Mouse (Mus musculus) embryonic facial prominence, embryonic 15.5 days (tissue): ENCODE measurements around the gene Lmtk3. TPM values are rescaled to one million over a fixed set of nuclear protein-coding genes. Genes with fewer than 3 reads are reported as not detected.

ENCODE experiments used
- ATAC-seq: fragments of 200-750 bp; cut with Nextera tagmentation; 2 replicates; pipeline ENCODE4 v1.8.0; 2017; ENCODE audit warnings: low read depth, moderate TSS enrichment; ENCODE audit not compliant: insufficient number of reproducible peaks, low FRiP score, low TSS enrichment
- H3K27ac ChIP-seq: fragments of 300-500 bp; sonication (generic); replicated peaks from 2 replicates; pipeline ENCODE4 v1.5.1; 2015; ENCODE audit warnings: mild to moderate bottlenecking, inconsistent platforms
- H3K27me3 ChIP-seq: fragments of 300-500 bp; sonication (generic); 2 replicates; pipeline ENCODE4 v1.6.1; 2015; ENCODE audit warnings: inconsistent platforms
- H3K36me3 ChIP-seq: fragments of 300-500 bp; sonication (generic); 2 replicates; pipeline ENCODE4 v1.6.1; 2015; ENCODE audit warnings: mild to moderate bottlenecking, inconsistent platforms
- H3K4me1 ChIP-seq: fragments of 300-500 bp; sonication (generic); 2 replicates; pipeline ENCODE4 v1.6.1; 2015; ENCODE audit warnings: inconsistent platforms
- H3K4me2 ChIP-seq: fragments of 300-500 bp; sonication (generic); replicated peaks from 2 replicates; pipeline ENCODE4 v1.6.1; 2015; ENCODE audit warnings: mild to moderate bottlenecking, inconsistent platforms
- H3K4me3 ChIP-seq: fragments of 300-500 bp; sonication (generic); replicated peaks from 2 replicates; pipeline ENCODE4 v1.5.1; 2015; ENCODE audit warnings: mild to moderate bottlenecking, inconsistent platforms
- H3K9ac ChIP-seq: fragments of 300-500 bp; sonication (generic); 2 replicates; pipeline ENCODE4 v1.6.1; 2015; ENCODE audit warnings: inconsistent platforms
- H3K9me3 ChIP-seq: fragments of 300-500 bp; sonication (generic); replicated peaks from 2 replicates; pipeline ENCODE4 v1.6.1; 2016; ENCODE audit warnings: inconsistent platforms
- WGBS: fragments of 180-500 bp; shearing (Covaris S2); methylation state at CpG from one replicate; pipeline ENCODE4 v1.1.7; 2015; 5-methylcytosine and 5-hydroxymethylcytosine counted together
- polyA plus RNA-seq: library from polyadenylated mRNA; unstranded; fragments of >200 nt; fragmentation: Nextera tagmentation; extraction: Ambion mirVana; gene quantifications from 2 replicates; pipeline ENCODE4 v1.2.1, GENCODE M21; 2015

The Lmtk3 gene
- polyA plus RNA-seq, 1 experiment from 2014 or later, result 1.9 TPM

DNA sequence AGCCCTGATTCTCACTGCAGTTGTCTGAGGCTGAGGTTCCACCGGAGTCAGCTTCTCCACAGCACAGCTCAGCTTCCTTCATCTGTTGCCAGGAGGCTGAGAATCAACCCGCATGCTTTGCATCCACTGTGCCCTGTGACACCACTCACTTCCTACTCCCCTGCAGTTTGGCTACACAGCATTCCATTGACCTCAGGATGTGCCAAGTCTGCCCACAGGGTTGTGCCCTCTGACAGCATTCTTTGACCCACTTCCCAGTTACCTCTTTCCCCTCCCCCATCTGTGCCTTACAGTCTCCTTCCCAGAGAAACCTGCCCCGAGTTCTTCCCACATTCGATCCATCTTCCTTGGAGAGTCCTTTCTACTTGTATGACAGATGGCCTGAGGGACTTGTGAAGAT, 1.3 kb upstream of the Lmtk3 start:
- ATAC-seq, result no peak
- H3K27ac ChIP-seq, result no peak overlapping the region
- no peak overlapping the region for H3K4me3 ChIP-seq
- H3K9ac ChIP-seq, result no peak overlapping the region
- H3K27me3 ChIP-seq, result peaks cover 8% of the 10 kb centered on the region; the same call in 1 of the 2 replicates
- H3K9me3 ChIP-seq, result no peaks in the 10 kb centered on the region
- H3K4me2 ChIP-seq, result no peak overlapping the region
- H3K4me1 ChIP-seq, result peaks cover 39% of the 10 kb centered on the region
- 56% methylated on average over 4 of the region's 4 CpGs for WGBS
- H3K36me3 ChIP-seq, result no peaks in the 10 kb centered on the region

DNA sequence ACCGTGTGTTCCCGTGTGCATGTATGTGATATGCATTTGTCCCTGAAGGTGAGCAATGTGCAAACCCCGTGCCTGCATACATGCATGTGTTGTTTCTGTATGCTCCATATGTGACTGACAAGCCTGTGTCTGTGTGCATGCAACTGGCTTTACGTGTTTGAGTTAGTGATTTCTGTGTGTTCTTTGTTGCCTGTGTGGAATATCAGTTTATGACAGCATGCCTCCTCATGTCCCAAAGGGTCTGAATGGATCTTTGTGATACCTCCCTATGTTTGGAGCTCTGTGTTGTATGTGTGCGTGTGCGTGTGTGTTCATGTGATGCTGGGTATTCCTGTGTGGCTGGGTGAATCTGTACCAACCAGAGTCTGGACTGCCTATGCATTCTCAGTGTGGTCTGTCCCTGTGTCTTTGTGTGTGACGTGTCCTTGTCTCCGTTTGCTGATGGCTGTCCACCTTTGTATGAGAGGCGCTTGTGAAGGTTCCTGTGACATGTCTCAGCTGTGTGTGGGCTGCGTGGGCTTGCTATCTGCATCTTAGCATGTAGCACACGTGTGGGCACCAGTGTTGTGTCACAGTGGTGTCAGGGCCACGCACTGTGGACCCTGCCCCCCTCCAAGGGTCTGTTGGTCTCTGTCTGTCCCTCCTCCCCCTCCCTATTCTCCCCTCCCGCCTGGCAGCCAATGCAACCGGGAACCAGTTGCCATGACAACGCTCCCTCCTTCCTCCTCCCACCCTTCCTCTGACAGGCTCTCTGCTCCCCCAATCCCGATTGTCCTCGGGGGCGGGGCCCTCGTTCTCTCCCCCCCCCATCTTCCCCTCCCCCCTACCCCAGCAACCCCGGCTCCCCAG, 1.2 kb downstream of the Lmtk3 start, which contains the start of gene Sult2b1:
Sult2b1 (minus strand) TSS at position 146 of the 849 bp plus-strand sequence.
- Histone ChIP-seq H3K4me1 (peaks cover 43% of the 10 kb centered on the region), H3K36me3 (peaks cover 7% of the 10 kb centered on the region), H3K9me3 (no peaks in the 10 kb centered on the region), H3K9ac (peak within 1 kb of the TSS; percentile 47), H3K4me3 (peak within 1 kb of the TSS; percentile 66), H3K27ac (peak within 1 kb of the TSS; percentile 44), H3K4me2 (peak within 1 kb of the TSS; percentile 96), H3K27me3 (no peaks in the 10 kb centered on the region)
- no peak; the same call in 1 of the 2 replicates for ATAC-seq
- WGBS, result 19% methylated on average over 20 of the region's 20 CpGs

DNA sequence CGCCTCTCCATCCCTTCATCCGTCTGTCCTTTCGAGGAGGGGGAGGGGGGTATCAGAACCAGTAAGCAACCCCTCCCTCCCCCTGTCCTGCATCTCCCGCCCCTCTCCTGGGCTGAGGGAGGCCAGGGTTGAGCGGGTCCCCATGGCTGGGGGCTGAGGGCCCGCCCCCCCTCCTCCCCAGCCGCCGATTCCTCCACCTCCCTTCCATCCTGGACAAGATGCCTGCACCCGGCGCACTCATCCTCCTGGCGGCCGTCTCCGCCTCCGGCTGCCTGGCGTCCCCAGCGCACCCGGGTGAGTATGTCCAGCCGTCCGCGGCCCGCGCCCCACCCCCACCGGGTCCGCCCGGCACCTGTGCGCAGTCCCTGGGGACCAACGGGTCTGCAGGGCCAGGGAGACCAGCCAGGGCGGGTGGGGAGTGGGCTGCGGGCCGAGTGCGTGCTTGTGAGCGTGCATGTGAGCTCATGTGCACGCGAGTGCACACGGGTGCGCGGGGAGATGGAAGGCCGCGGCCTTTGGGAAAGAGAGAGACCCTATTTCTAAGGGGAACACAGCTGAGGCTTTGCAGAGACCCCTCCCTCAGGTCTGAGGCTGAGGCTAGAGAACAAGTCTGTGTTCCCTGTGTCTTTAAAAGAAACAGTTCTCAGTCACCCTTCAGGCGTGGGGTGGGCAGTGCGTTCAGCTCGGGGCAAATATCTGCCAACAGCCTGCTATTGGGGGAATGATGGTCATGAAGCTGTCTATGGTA, 2.0 kb downstream of the Lmtk3 start:
- under 1% methylated on average over 39 of the region's 42 CpGs for WGBS
- H3K4me2 ChIP-seq, result peak overlapping the region; percentile 96
- H3K4me3 ChIP-seq, result peak overlapping the region; percentile 66
- H3K4me1 ChIP-seq, result peaks cover 43% of the 10 kb centered on the region
- H3K27me3 ChIP-seq, result no peaks in the 10 kb centered on the region
- H3K9ac ChIP-seq, result peak overlapping the region; percentile 47
- H3K36me3 ChIP-seq, result peaks cover 14% of the 10 kb centered on the region
- H3K27ac ChIP-seq, result peak overlapping the region; percentile 44; the same call in 1 of the 2 replicates
- no peak; the same call in 1 of the 2 replicates for ATAC-seq
- H3K9me3 ChIP-seq, result no peaks in the 10 kb centered on the region

GRCm38 (mm10) chr7:45786136-45786578, 2.6 kb downstream of the Lmtk3 start:
- H3K27me3 ChIP-seq, result no peaks in the 10 kb centered on the region
- H3K27ac ChIP-seq, result peak overlapping the region; percentile 44; the same call in 1 of the 2 replicates
- H3K9ac ChIP-seq, result peak overlapping the region; percentile 47
- peaks cover 43% of the 10 kb centered on the region for H3K4me1 ChIP-seq
- H3K4me2 ChIP-seq, result peak overlapping the region; percentile 96
- H3K4me3 ChIP-seq, result peak overlapping the region; percentile 66
- ATAC-seq, result peak; percentile 55
- H3K9me3 ChIP-seq, result no peaks in the 10 kb centered on the region
- H3K36me3 ChIP-seq, result peaks cover 19% of the 10 kb centered on the region
- WGBS, result under 1% methylated on average over 14 of the region's 14 CpGs

DNA sequence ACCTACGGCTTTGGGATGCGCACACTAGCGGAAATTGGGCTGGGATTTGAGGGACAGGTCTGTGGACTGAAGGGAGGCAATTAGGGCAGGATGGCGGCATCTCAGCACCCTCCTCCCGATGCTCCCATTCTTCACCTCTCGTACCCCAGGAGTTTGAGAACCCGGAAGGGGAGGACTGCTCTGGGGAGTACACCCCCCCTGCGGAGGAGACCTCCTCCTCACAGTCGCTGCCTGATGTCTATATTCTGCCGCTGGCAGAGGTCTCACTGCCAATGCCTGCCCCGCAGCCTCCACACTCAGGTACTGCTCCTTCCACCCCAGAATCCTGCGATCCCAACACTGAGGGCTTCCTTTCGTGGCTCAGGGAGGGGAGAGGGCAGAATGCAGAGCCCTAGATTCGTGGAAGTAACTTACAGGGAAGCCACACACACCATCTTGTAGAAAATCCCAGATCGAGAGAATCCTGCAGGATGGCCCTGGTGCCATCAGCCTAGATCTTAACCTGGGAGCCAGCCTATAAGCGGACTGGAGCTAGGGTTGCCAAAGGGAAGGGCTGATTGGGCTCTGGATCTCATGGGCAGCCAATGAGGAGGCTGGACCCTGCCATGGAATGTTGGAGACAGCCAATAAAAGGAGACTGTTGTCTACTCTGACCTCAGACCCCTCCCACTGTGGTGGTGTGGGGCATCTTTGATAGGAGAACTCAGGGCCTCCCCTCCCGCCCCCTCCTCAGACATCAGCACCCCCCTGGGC, 3.3 kb downstream of the Lmtk3 start:
- ATAC-seq, result peak; percentile 35; the same call in 1 of the 2 replicates
- Histone ChIP-seq H3K4me3 (peak overlapping the region; percentile 66), H3K36me3 (peaks cover 19% of the 10 kb centered on the region), H3K27me3 (no peaks in the 10 kb centered on the region), H3K9me3 (no peaks in the 10 kb centered on the region), H3K4me2 (peak overlapping the region; percentile 96), H3K4me1 (peaks cover 43% of the 10 kb centered on the region), H3K27ac (peak overlapping the region; percentile 48; the same call in 1 of the 2 replicates), H3K9ac (peak overlapping the region; percentile 15; the same call in 1 of the 2 replicates)
- WGBS, result 9% methylated on average over 17 of the region's 17 CpGs

GRCm38 (mm10) chr7:45787642-45788041, 4.1 kb downstream of the Lmtk3 start:
- ATAC-seq, result no peak
- WGBS, result 88% methylated on average over 22 of the region's 22 CpGs
- Histone ChIP-seq H3K36me3 (peaks cover 19% of the 10 kb centered on the region), H3K4me1 (peaks cover 43% of the 10 kb centered on the region), H3K4me2 (no peak overlapping the region), H3K27me3 (no peaks in the 10 kb centered on the region), H3K9me3 (no peaks in the 10 kb centered on the region), H3K4me3 (no peak overlapping the region), H3K9ac (no peak overlapping the region), H3K27ac (no peak overlapping the region)

DNA sequence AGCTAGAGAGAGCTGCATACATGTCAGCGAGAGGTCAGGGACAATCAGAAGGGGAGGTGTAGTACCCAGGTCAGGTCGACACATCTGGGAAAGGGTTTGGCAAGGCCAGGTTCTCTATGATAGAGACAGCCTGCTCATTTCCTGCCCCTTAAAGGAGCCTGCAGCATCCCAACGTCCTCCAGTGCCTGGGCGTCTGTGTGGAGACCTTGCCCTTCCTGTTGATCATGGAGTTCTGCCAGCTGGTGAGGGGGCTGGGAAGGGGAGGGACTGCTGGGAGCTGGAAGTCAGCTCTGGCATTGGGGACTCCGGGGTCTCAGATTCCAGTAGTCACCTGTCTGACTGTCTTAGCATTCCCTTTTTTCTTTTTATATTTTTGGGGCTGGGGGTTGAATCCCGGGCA, 7.2 kb downstream of the Lmtk3 start:
- Histone ChIP-seq H3K9ac (no peak overlapping the region; the same call in 1 of the 2 replicates), H3K4me3 (no peak overlapping the region), H3K27ac (no peak overlapping the region), H3K27me3 (no peaks in the 10 kb centered on the region), H3K9me3 (no peaks in the 10 kb centered on the region), H3K36me3 (peaks cover 39% of the 10 kb centered on the region), H3K4me2 (no peak overlapping the region), H3K4me1 (peaks cover 19% of the 10 kb centered on the region)
- 65% methylated on average over 6 of the region's 6 CpGs for WGBS
- no peak for ATAC-seq

DNA sequence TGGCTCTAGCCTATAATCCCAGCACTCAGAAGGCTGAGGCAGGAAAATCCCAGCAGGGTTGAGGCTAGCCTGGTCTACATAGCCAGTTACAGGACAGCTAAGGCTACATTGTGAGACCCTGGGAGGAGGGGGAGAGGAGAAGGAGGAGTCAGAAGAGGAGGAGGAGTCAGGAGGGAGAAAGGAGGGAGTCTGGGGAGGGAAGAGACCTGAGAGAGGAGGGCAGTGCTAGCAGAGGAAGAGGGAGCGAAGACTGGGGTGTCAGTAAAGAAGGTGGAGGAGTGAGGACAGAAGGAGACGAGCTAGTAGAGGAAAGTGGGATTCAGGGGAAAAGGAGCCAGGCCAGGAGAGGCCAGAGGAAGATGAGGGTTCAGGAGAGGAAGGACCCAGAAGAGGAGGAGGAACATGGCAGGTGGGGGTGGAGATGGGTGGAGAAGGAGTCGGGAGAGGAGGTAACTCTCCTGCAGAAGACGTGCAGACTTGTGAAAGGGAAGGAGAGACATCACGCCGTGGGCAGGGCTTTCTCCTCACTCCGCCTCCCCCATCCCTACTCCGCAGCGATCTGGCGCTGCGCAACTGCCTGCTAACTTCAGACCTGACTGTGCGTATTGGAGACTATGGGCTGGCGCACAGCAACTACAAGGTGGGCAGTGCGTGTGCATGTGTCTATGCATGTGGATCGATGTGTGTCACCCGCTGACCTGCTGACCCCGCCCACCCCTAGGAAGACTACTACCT, 8.4 kb downstream of the Lmtk3 start:
- Histone ChIP-seq H3K4me3 (no peak overlapping the region), H3K9me3 (no peaks in the 10 kb centered on the region), H3K36me3 (peaks cover 39% of the 10 kb centered on the region), H3K27ac (no peak overlapping the region), H3K9ac (no peak overlapping the region), H3K4me1 (peaks cover 7% of the 10 kb centered on the region), H3K27me3 (peaks cover 2% of the 10 kb centered on the region), H3K4me2 (no peak overlapping the region)
- no peak for ATAC-seq
- WGBS, result 76% methylated on average over 17 of the region's 17 CpGs

DNA sequence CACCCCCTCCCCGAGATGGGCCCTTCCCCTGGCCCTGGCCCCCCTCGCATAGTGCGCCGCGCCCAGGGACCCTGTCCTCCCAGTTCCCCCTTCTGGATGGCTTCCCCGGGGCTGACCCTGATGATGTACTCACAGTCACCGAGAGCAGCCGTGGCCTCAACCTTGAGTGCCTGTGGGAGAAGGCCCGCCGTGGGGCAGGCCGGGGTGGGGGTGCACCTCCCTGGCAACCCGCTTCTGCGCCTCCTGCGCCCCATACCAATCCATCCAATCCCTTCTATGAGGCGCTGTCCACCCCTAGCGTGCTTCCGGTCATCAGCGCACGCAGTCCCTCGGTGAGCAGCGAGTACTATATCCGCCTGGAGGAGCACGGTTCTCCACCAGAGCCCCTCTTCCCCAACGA, 9.7 kb downstream of the Lmtk3 start:
- Histone ChIP-seq H3K9me3 (no peaks in the 10 kb centered on the region), H3K4me2 (no peak overlapping the region), H3K27ac (no peak overlapping the region), H3K36me3 (peaks cover 39% of the 10 kb centered on the region), H3K27me3 (peaks cover 15% of the 10 kb centered on the region), H3K4me3 (no peak overlapping the region), H3K9ac (no peak overlapping the region), H3K4me1 (peaks cover 10% of the 10 kb centered on the region)
- ATAC-seq, result no peak
- 84% methylated on average over 24 of the region's 24 CpGs for WGBS

DNA sequence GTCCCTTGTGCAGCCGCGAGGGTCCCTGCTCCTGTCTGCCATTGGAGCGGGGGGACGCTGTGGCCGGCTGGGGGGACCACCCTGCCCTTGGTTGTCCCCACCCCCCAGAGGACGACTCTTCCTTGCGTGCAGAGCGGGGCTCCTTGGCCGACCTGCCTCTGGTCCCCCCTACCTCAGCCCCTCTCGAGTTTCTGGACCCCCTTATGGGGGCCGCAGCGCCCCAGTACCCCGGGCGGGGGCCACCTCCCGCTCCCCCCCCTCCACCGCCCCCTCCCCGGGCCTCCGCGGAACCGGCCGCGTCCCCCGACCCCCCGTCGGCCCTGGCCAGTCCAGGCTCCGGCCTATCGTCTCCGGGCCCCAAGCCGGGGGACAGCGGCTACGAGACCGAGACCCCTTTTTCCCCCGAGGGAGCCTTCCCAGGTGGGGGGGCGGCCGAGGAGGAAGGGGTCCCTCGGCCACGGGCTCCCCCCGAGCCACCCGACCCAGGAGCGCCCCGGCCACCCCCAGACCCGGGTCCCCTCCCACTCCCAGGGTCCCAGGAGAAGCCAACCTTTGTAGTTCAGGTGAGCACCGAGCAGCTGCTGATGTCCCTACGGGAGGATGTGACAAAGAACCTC, 10.5 kb downstream of the Lmtk3 start:
- WGBS, result 90% methylated on average over 43 of the region's 44 CpGs

More for the DNA sequence above, 10.5 kb downstream of the Lmtk3 start:
- Histone ChIP-seq H3K9ac (no peak overlapping the region), H3K9me3 (no peaks in the 10 kb centered on the region), H3K27me3 (peaks cover 21% of the 10 kb centered on the region), H3K36me3 (peaks cover 36% of the 10 kb centered on the region), H3K4me1 (peaks cover 15% of the 10 kb centered on the region), H3K4me2 (no peak overlapping the region), H3K4me3 (no peak overlapping the region), H3K27ac (no peak overlapping the region)
- no peak for ATAC-seq
